Mouse (Mus musculus) kidney, adult 11 months (tissue): ENCODE measurements around the gene Fam110c.
"Not testable (repeated sequence)": the region's sequence is repeated elsewhere in the genome, so short reads cannot be mapped to it uniquely, and the experiment has no call there.

Experiments
- DNase-seq: peaks from one replicate; pipeline ENCODE4 v3.0.0; 2022

Fam110c gene

DNA sequence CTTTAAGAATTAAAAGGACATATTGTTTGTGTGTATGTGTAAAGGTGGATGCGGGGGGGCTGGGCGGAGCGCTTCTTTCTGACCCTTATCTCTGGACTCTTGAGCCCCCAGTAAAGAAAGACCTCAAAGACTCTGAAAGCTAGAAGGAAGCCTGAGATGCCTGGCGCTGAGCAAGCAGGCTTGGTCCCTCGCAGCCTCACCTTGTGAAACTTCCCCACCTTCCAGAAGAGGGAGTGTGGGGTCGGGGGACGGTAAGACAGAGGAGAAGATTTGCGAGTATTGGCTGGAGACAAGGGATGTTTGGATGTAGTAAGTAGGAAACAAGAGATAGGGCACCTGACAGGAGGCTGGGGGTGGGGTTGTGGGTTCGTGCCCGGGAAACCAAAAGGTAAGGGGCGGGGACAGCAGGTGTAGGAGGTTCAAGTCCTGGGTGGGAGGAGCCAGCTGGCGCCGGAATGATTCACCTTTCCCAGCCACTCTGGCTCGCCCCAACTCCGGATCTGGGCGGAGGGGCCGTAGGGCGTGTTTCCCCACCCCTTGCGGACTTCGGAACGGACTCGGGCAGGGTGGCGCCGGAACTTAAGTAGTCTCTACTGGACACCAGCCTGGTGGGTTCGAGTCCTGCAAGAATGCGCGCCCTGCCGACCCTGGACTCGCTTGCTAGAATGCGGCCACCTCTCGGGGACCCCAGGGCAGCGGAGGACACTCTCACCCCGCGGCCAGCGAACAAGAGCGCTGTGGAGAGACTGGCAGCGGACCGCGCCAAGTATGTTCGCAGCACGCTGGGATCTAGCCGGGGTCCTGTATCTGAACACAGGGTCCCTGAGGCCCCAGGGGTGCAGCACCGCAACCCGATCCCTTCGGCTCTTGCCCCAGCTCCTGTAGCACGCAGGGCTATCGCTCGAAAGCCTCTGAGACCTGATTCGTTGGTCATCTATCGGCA is at the start of gene Fam110c:
Fam110c (plus strand) TSS at position 450 of the 943 bp plus-strand sequence.
- peak; percentile 95 for DNase-seq

DNA sequence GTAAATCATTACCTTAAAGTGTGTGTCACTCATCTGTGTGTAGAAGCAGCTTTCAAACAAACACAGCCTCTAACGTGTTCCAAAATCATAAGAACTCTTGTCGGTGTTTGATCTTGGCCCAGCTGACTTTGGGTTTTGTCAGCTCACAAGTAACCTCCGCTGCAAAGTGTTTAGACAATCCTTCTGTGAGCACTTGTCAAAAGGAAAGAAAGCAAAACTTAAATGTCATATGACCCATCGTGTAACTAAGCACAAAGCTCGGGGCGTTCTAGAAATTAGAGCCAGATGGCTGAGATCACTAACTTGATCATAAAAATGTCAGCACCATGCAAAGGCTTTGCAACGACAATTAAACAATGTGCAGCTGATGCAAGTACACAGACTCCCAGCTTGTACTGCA is 47.2 kb upstream of the Fam110c start:
- DNase-seq, result no peak

DNA sequence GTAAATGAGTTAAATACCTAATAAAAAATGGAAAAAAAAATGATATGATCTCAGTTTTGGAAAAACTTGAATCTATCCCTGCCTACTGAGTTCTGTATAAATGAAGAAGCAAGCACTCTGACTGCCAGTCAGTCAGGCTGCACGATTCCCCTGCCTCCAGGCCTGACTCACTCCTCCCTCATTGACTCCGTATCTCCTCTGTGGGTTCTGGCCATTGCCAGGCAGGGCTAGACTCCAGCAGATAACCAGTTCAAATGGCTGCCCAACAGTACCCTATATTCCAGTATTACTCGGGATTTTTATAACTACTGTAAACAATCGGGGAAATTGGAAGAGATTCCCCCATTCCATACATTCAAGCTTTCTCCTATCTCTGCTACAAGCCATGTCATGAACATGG is 21.6 kb upstream of the Fam110c start:
- no peak for DNase-seq

DNA sequence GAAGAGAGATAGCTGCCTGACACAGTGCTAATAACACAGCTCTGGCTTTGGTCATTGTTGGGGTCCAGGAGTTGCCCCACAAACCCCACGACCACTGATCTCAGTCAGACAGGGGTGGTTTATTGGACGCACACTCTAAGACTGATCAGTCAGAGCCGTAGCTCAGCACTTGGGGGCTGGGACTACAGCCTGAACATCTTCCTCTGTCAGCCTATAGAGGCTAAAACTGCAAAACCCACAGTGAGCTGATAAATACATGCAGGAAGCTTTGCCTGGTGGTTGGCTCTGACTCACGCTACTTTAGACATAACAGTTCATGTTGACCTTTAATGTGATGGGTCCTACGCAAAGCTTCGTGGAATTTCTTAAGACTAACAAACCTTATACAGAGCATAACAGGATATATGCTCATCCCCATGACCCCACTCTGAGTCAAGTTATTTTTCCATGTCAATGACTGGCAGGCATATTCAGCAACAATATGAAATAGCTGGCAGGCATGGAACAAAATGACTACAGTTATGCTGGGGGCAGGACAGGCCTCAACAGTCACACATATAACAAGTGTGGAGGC is 17.3 kb upstream of the Fam110c start:
- DNase-seq, result no peak

DNA sequence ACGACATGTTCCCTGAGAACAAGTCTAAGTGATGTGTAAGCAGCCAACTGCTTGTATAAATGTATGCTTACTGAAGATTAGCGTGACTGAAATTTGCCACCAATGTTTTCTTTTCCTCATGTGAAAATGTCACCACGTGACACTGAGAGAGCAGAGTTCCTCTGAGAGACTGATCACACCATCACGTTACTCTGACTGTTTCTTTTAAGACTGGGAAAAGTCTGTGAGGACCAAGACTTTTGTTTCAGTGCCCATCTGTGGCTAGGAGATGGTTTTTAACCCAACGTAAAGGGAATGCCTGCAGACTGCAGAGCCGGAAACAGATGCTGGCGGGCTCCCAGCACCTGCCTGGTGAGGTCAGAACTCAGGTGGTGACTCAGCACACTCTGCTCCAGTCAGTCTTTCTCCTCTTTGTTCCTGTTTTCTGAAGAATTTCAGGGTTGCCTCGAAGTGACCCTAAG is 14.2 kb upstream of the Fam110c start:
- peak; percentile 25 for DNase-seq

DNA sequence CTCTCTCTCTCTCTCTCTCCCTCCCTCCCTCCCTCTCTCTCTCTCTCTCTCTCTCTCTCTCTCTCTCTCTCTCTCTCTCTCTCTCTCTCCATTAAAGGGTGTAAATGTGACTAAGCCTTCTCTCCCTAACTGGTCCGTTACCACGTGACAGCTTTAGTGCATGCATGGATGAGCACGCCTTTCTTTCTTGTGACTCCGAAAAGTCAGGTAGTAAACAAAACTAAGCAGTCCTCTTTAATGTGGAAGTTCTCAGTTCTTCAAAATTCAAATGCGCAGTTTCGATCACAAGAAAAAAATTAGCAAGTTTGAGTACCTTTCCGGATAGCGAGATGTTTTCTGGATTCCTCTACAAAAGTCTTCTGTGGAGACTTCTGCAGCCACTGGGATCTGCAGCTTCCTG is 13.4 kb upstream of the Fam110c start:
- no peak for DNase-seq

DNA sequence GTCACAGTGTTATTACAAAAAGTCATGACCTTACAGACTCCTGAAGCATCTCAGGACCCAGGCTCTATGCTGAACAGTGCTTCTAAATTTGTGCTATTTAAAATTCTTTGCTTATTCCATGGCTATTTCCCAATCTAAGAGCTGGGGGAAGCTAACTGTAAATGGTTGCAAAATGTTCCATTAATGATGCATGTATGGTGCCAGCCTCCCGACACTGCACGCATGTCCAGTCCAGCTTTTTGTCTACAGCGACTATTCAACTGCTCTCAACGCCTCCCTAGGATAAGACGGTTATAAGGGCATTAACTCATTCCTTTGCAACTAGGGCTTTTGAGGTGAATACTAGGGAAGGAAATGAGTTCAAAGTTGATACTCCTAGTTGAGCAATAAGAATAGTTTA is 2.4 kb upstream of the Fam110c start:
- DNase-seq, result no peak

DNA sequence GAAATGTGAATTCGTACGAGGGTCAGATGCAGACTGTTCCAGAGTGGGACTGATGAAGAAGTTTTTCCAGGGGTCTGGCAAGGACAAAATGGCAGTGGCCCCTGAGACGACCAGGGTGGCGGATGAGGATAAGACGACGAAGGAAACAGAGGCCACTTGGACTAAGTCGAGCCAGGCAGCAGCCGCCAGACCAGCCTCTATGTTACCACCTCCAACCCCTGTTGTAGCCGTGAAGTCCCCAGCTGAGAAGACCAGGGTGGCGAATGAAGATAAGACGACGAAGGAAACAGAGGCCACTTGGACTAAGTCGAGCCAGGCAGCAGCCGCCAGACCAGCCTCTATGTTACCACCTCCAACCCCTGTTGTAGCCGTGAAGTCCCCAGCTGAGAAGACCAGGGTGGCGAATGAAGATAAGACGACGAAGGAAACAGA is 710 bp downstream of the Fam110c start:
- DNase-seq, result not testable (repeated sequence)

DNA sequence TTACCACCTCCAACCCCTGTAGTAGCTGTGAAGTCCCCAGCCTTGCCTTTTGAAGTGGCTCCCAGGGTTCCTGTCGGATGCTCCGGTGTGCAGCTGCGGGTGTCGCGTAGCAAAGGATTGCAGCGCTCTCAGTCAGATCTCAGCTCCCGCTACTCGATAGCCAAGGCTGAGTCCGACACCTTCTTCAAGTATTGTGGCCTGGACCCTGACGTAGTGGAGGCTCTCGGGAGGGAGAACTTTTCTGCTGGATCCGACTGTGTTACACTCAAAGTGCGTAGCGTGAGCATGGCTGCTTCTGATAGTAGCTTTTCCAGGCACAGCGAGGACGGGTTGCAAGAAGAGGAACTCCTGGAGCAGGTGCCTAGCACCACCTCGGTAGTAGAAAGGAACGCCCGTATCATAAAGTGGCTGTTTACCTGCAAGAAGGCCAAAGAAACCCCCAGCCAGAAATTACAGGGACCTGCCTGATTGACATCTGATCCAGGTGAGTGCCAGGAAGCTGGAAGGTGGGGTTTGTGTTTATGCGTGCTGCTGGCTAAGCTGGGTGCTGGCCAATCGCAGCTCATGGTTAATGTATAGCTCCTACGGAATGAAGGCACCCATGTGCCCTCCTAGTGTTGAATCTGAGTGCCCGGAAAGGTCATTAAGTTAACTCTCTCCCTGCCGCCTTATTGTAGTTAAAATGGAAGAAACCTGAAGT is 1.3 kb downstream of the Fam110c start:
- DNase-seq, result peak; percentile 80

DNA sequence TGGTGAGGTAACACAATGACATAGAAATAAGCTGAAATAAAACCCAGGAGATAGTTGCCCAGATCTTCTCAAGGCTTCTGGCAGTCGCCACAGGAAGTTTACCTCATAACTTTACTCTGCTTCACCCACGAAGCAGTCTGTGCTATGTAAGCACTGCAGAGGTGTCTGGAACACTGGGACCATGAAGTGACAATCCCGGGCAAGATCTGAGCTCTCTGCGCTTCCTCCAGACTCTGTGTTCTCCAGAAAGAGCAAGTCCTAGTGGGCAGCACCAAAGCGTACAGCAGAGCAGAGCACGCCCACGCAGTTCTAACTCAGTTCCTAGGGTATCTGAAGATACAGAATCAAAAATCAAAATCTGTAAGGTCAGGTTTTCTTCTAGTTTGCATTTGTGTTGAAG is 3.4 kb downstream of the Fam110c start:
- no peak for DNase-seq

DNA sequence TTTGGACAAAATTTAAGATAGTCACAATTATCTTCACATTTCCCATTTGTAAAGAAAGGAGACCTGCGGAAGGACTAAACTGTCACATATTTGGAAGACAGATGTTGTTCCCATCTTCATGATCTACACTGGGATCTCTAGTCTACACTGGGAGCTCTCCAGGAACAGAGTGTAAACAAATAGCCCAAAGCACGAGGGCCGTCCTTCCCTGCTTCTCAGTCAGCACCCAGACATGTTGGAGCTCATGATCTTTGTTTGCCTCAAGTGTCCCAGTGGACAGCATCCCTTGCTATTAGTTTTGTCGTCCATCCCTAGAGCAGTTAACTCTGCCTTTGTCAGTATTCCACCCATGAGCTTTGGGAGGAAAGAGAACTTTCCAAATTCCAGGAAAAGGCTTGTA is 4.4 kb downstream of the Fam110c start:
- no peak for DNase-seq

DNA sequence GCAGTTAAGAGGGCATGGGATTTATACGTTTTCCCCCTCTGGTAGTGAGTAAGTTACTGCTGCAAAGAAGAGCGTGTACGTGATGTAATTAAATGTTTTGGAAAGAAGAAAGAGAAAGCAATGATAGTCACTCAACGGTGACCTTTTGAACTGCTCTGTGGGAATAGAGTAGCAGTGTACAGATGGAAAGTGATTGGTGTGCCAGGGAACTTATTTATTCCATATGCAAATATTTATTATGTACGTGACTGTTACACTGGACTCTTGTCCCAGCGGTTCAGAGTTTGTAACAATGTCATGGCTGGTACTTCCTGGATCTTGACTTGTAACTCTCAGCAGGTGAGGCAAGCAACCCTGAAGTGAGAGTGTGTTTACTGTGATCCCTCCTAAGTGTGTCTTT is 6.7 kb downstream of the Fam110c start:
- no peak for DNase-seq

DNA sequence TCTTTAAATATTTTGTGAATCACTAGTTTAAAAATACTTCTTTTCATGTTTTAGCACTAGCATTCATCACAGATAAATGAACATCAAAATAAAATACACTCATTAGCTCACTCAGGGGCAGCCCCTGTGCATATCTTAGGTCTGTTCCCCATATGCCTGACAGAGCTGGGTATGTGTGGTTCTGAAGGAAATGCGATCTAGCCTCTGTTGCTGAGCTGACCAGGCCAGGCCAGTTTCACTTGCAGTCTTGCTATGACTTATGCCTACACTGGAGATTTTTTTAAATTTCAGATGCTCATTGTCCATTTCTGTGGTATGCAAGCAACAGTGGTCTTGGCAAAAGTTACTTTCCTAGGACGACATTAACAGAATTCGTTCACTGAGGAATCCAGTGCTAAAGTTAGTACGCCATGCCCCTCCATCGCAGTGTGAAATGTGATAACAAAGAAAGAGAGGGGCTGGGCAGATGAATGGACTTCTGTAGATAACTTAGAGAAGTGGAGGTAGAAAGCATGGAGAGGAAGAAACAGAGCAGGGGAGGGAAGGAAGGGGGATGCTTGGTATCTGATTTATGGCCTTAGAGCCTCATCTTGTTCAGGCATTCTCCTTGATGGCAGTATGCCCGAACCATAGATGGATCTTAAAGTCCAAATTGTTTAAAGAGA is 7.4 kb downstream of the Fam110c start:
- no peak for DNase-seq

DNA sequence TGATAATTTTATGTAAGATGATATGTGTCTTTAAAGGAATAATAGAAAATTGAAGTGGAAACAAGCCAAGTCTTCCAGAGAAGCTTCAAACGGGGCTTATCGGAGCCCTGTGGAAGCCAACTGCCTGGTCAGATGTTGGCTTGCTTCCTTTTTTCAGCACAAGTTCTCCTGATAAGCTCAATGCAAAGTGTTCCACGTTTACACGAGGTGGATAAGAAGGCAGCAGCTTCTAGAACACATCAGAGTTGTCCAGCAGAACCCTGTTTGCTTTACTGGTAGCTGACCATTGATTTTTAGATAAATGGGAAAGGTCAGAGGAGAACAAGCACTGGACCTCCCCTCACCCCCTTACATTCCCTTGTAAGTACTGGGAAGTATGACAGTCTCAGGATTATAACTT is 9.3 kb downstream of the Fam110c start:
- DNase-seq, result no peak

DNA sequence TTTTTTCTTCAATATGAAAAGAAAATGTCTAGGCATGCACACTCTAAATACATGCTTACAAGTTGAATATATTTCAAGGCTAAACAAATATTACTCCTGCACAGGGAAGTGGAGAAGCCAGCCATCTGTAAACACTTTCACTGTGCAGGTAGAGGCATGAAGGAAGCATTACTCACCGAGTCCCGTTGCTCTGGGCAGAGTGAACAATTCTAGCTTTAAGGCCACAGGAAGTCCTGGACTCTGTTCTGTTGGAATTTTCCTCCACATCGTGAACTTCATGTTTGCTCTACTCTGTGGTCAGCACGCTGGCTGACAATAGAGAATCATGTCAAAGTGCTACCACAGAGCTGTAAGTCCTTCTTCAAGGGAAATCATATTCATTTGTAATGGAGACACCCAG is 9.7 kb downstream of the Fam110c start:
- DNase-seq, result no peak

DNA sequence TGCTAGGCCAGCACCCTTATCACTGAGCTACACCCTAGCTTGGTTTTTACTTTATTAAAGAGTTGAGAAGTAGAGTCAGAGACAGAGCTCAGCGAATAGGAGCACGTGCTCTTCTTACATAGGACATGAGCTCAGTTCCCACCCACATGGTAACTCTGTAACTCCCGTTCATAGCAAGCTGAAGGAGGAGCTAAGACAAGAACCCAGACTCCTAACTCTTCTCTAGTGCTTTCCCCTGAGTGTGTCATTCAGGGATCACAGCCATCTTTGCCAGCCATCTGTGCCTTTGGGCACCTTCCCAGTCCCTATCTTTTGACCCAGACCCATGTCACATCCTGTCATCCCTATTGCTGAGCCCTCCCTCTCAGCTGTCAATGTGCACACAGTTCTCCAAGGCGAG is 13.4 kb downstream of the Fam110c start:
- DNase-seq, result no peak

DNA sequence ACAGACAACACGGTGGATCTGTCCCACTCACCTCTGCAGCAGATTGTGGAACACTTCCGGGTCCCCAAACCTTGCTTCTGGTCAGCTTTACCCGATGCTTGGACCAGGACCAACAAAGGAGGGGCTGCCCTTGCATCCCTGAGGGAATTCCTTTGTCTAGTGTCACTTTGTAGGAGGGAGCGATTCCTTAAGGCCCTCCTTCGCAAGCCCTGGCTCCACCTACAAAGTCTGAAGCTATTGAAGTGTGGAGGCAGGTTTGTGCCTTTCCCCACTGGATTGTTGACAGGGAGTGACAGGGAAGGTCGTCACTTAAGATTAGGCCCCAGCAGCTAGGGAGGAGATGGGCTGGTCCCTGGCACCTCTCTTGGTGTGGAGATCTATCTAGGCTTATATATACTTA is 16.7 kb downstream of the Fam110c start:
- DNase-seq, result no peak

DNA sequence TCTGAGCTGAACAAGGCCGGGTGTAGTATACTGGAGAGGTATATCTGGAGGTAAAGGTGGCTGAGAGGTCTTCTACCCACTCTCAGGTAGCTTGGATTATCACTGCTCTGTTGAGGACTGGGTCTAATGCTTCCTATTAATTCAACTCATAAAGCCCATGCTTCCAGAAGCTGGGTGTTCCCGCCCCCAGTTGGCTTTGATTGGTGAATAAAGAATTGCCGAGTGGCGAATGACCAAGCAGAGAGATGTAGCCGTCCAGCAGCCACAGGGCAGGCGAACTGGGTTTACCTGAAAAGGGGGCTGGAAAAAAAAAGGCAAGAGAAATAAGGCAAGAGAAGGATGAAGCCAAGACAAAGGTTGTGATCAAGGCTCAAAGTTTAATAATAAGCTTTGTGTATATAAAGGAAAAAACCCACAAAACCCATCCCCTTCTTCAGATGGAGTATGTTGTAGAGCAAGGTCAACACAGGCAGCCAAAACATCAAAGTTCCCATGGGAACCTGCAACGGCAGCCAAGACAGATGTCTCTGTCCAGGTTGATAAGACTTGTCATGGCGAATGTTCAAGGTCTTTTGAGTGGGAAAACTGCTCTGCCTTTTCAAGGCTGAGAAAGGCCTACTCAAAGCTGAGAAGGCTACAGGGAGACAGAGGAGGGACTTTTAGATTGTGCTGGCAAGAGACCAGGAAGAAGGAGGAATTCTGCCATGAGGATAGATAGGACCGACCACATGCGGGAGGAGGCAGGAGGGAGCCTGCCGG is 17.4 kb downstream of the Fam110c start:
- no peak for DNase-seq

DNA sequence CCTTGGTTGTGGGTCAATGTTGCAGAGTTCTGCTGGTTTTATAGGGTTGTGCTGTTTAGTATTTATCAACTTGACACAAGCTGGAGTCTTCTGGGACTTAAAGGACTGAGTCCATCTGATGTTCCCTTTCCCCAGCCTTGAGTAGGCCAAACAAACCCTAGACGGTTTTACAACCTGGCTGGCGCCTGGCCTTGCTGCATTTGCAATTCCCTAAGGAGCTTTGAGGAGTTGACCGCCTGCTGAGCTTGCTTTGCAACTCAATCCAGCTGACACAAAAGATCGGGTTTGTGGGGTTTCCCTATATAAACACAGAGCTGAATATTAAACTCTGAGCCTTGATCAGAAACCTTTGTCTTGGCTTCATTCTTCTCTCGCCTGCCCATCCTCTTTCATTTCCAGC is 18.8 kb downstream of the Fam110c start:
- DNase-seq, result no peak

DNA sequence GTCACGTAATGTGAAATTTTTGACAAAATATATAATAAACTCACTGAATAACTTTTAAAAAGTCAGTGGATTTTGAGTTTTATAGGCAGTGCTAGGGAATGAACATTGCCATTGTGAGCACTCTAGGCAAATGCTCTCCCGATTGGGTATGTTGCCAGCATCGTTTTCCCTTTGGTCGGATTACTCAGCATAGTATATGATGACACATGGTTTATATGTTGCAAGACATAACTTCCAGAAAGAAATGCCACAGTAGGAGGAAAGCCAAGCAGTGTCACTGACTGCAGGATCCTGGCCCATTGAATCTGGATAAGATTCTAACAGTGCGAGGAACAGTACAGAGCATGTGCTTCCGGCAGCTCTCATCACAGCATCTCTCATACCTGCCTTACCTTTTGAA is 23.5 kb downstream of the Fam110c start:
- no peak for DNase-seq

DNA sequence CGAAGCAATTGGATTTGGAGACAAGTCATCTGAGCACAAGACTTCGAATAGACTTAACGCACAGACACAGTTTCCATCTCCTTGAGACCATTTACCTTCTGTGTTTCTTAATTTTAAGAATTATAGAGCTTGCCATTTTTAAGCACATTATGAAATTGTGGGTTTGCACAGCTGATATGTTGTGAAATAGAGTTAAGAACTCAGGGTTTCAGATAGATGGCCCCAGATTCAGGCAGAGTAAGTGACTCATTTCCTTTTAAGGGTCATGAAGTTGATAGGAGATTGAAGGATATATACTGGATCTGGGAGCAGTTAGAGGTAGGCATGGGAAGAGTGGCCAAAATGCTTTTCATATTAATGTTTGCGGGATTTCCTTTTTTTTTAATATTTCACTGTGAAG is 27.5 kb downstream of the Fam110c start:
- DNase-seq, result no peak

DNA sequence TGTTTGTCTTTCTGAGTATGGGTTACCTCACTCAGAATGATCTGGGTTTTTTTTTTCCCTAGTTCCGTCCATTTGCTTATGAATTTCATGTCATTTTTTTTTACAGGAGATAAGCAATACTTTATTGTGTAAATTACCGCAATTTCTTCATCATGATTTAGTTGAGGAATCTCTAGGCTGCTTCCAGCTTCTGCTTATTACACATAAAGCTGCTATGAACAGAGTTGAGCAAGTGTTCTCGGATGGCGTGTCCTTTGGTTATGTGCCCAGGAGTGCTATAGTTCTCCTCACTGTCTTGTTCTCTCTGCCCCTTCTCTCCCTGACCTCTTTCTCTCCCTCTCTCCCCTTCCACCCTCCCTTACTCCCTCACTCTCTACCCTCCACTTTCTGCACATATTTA is 28.2 kb downstream of the Fam110c start:
- DNase-seq, result no peak
